Mouse (Mus musculus) embryonic facial prominence, embryonic 13.5 days (tissue): ENCODE measurements around the gene Hsd17b2. TPM values are rescaled to one million over a fixed set of nuclear protein-coding genes. Genes with fewer than 3 reads are reported as not detected.
A peak's percentile ranks its signal among the peaks of the same experiment; 100 is the strongest.

Experiments used
- ATAC-seq: fragments of 200-750 bp; cut with Nextera tagmentation; 2 replicates; pipeline ENCODE4 v1.8.0; 2017; ENCODE audit warnings: low read depth; ENCODE audit not compliant: insufficient number of reproducible peaks, insufficient read depth, low FRiP score, low TSS enrichment
- H3K27ac ChIP-seq: fragments of 300-500 bp; sonication (generic); 2 replicates; pipeline ENCODE4 v1.5.1; 2015; ENCODE audit warnings: moderate library complexity, mild to moderate bottlenecking, inconsistent platforms
- H3K27me3 ChIP-seq: fragments of 300-500 bp; sonication (generic); 2 replicates; pipeline ENCODE4 v1.6.1; 2015; ENCODE audit warnings: mild to moderate bottlenecking, inconsistent platforms
- H3K36me3 ChIP-seq: fragments of 300-500 bp; sonication (generic); 2 replicates; pipeline ENCODE4 v1.6.1; 2015; ENCODE audit warnings: mild to moderate bottlenecking, inconsistent platforms
- H3K4me1 ChIP-seq: fragments of 300-500 bp; sonication (generic); 2 replicates; pipeline ENCODE4 v1.6.1; 2015; ENCODE audit warnings: inconsistent platforms
- H3K4me2 ChIP-seq: fragments of 300-500 bp; sonication (generic); 2 replicates; pipeline ENCODE4 v1.6.1; 2015; ENCODE audit warnings: moderate library complexity, mild to moderate bottlenecking, inconsistent platforms
- H3K4me3 ChIP-seq: fragments of 300-500 bp; sonication (generic); 2 replicates; pipeline ENCODE4 v1.5.1; 2015; ENCODE audit warnings: mild to moderate bottlenecking, inconsistent platforms
- H3K9ac ChIP-seq: fragments of 300-500 bp; sonication (generic); 2 replicates; pipeline ENCODE4 v1.6.1; 2015; ENCODE audit warnings: mild to moderate bottlenecking, inconsistent platforms
- H3K9me3 ChIP-seq: fragments of 300-500 bp; sonication (generic); 2 replicates; pipeline ENCODE4 v1.6.1; 2016; ENCODE audit warnings: inconsistent platforms
- WGBS: fragments of 180-500 bp; shearing (Covaris S2); methylation state at CpG from one replicate; pipeline ENCODE4 v1.1.7; 2015; ENCODE audit warnings: mixed read lengths; 5-methylcytosine and 5-hydroxymethylcytosine counted together
- polyA plus RNA-seq: library from polyadenylated mRNA; unstranded; fragments of >200 nt; fragmentation: Nextera tagmentation; extraction: Ambion mirVana; gene quantifications from 2 replicates; pipeline ENCODE4 v1.2.1, GENCODE M21; 2015

The Hsd17b2 gene
- 0.73 and 1.7 TPM in 2 replicates for polyA plus RNA-seq

DNA sequence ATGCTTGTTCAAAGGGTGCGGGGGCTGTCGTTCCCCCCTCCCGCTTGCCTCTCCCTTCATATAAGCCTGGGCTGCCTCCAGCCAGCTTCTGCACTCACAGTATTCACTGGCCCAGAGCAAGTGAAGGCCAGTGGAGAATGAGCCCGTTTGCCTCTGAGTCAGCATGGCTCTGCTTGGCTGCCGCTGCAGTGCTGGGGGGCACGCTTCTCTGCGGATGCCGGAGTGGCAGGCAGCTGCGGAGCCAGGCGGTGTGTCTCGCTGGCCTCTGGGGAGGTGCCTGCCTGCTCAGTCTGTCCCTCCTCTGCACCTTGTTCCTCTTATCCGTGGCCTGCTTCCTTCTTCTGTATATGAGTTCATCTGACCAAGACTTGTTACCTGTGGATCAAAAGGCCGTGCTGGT, at the start of gene Hsd17b2:
TSS of gene Hsd17b2 (plus strand) at position 46 of the 400 bp plus-strand sequence.
- Histone ChIP-seq H3K4me1 (peaks cover 5% of the 10 kb centered on the region; the same call in 1 of the 2 replicates), H3K9me3 (no peaks in the 10 kb centered on the region), H3K36me3 (no peaks in the 10 kb centered on the region), H3K4me2 (no peak within 1 kb of the TSS), H3K27me3 (no peaks in the 10 kb centered on the region), H3K9ac (0 out of 2 replicates have a peak within 1 kb of the TSS, but pooled peaks have one; percentile 21), H3K27ac (no peak within 1 kb of the TSS), H3K4me3 (no peak within 1 kb of the TSS)
- 32% methylated on average over 13 of the region's 13 CpGs for WGBS
- ATAC-seq: no peak

DNA sequence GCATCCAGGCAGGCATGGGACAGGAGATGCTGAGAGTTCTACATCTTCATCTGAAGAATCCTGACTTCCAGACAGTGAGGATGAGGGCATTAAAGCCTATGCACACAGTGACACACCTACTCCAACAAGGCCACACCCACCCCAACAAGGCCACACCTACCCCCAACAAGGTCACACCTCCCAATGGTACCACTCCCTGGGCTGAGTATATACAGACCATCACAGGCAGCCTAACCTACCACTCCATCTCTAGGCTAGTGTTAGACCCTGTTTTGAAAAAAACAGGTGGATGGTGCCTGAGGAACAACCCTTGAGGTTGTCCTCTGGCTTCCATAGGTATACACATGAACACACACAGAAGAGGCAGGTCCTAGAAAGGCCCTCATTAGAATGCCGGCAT, 49.4 kb upstream of the Hsd17b2 start:
- no peaks in the 10 kb centered on the region for H3K36me3 ChIP-seq
- H3K4me3 ChIP-seq: no peak overlapping the region
- ATAC-seq: peak; percentile 59; the same call in 1 of the 2 replicates
- WGBS: 95% methylated on average over 1 of the region's 1 CpGs
- H3K27ac ChIP-seq: no peak overlapping the region
- no peak overlapping the region for H3K4me2 ChIP-seq
- no peaks in the 10 kb centered on the region for H3K4me1 ChIP-seq
- no peaks in the 10 kb centered on the region for H3K27me3 ChIP-seq
- H3K9me3 ChIP-seq: 0 out of 2 replicates have a peak, but pooled peaks cover 6% of the 10 kb centered on the region
- no peak overlapping the region for H3K9ac ChIP-seq

DNA sequence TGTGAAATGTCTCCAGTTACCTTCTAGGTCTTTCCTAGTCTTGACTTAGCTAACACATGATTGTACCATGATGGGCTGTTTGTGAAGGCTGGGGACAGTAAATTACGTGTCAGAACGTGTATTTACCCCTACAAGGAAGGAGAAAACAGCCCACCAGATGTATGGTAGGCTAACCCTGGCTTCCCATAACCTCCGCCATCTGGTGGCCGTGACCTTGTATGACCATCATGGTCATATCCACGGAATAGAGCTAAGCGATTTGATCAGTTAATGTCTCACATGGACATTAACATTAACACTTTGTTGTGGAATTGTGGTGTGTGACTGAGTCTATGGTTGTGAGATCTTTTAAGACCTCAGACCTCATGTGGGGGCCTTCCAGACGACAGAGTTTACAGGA, 42.7 kb upstream of the Hsd17b2 start:
- H3K27me3 ChIP-seq: no peaks in the 10 kb centered on the region
- WGBS: 76% methylated on average over 7 of the region's 7 CpGs
- no peak overlapping the region for H3K4me3 ChIP-seq
- H3K36me3 ChIP-seq: no peaks in the 10 kb centered on the region
- no peaks in the 10 kb centered on the region for H3K9me3 ChIP-seq
- ATAC-seq: no peak
- no peak overlapping the region for H3K27ac ChIP-seq
- no peak overlapping the region for H3K4me2 ChIP-seq
- H3K9ac ChIP-seq: no peak overlapping the region
- H3K4me1 ChIP-seq: peaks cover 11% of the 10 kb centered on the region

DNA sequence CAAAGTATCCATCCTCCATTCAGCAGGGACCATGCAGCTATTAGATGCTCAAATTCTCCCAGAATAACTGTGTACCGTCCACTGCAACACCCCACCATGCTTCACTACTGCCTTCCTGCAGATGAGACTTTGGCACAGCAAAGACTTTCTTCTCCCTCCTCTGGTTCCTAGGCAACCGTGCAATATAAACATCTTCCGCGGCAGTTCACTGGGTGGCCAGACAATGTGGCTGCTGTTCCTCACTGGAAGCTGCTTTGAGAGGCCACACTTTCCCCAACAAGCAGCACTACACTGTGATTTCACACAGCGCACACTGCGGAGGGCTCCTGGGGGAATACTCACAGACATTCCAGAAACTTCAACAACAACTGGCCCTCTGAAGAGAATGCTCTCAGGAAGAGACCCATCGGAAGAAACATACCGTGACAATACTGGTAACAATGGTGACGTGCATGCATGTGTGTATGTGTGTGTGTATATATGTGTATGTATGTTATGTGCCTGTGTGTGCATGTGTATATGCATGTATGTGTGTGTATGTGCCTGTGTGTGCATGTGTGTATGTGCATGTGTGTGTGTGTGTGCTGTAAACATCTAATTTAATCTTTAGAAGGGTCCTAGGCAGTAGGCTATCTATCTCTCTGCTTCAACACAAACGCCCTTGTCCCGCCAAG, 41.2 kb upstream of the Hsd17b2 start:
- no peak overlapping the region for H3K4me3 ChIP-seq
- peak; percentile 62; the same call in 1 of the 2 replicates for ATAC-seq
- H3K4me2 ChIP-seq: 0 out of 2 replicates have a peak overlapping the region, but pooled peaks have one; percentile 9
- H3K27me3 ChIP-seq: no peaks in the 10 kb centered on the region
- 27% methylated on average over 11 of the region's 11 CpGs for WGBS
- no peaks in the 10 kb centered on the region for H3K9me3 ChIP-seq
- H3K4me1 ChIP-seq: peaks cover 11% of the 10 kb centered on the region
- peak overlapping the region; percentile 24; the same call in 1 of the 2 replicates for H3K27ac ChIP-seq
- H3K9ac ChIP-seq: peak overlapping the region; percentile 27; the same call in 1 of the 2 replicates
- no peaks in the 10 kb centered on the region for H3K36me3 ChIP-seq

DNA sequence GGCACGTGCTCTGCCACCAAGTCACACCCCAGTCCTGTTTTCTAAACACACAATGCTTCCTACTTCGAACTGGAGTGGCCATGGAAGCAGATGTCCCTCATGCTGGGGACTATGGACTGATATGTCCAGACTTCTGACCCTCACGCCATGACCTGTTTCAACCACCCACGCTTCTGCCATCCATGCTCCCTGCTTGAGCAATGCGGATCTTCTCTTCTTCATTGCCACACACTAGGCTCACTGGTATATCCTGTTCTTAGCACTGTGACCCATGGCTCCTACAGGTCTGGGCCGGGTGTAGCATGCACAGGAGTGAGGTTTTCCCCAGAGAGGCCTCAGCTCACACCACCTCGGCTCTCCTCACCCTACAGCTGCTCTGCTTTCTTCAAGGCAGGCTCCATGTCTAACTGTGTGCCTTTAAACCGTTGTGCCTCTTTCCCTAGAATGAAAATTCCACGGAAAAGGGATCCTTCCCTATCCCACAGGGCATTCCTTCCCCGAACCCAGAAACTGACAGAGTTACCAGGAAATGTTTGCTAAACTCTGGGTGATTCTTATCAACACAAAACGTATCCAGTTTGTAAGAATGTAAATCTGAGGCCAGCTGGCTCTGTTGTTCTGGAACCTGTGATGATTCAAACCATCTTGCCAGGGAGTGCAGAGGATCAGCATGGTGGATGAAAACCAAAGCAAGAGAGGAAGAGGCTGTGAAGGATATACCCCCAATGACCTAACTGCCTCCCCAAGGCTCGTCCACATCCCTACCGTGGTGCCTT, 34.2 kb upstream of the Hsd17b2 start:
- Histone ChIP-seq H3K4me1 (no peaks in the 10 kb centered on the region; the same call in 1 of the 2 replicates), H3K9ac (no peak overlapping the region), H3K4me2 (no peak overlapping the region), H3K27me3 (peaks cover 4% of the 10 kb centered on the region; the same call in 1 of the 2 replicates), H3K9me3 (no peaks in the 10 kb centered on the region), H3K36me3 (no peaks in the 10 kb centered on the region), H3K27ac (no peak overlapping the region), H3K4me3 (no peak overlapping the region)
- 67% methylated on average over 13 of the region's 13 CpGs for WGBS
- ATAC-seq: no peak

DNA sequence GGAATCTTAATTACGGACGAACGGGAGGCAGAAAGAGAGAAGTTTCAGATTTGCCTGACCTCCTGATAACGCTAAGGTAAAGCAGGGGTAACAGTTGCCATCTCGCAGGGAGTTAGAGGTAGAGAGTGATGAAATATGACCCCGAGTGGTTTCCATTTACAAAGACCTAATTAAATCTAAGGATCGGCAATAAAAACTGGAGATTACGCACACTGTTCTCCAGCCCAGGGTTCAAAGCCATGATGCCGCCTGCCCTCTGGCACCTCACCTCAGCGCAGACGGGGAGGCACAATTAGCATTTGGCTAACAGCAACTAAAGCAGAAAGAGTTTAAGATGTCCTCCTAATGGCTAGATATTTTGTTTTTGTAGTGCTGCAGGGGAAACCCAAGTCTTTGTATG, 31.2 kb upstream of the Hsd17b2 start:
- H3K27me3 ChIP-seq: peaks cover 4% of the 10 kb centered on the region; the same call in 1 of the 2 replicates
- H3K4me1 ChIP-seq: peaks cover 7% of the 10 kb centered on the region; the same call in 1 of the 2 replicates
- no peaks in the 10 kb centered on the region for H3K9me3 ChIP-seq
- no peak overlapping the region for H3K4me3 ChIP-seq
- ATAC-seq: no peak
- no peak overlapping the region for H3K9ac ChIP-seq
- WGBS: 5% methylated on average over 11 of the region's 11 CpGs
- no peaks in the 10 kb centered on the region for H3K36me3 ChIP-seq
- no peak overlapping the region for H3K27ac ChIP-seq
- peak overlapping the region; percentile 41 for H3K4me2 ChIP-seq

DNA sequence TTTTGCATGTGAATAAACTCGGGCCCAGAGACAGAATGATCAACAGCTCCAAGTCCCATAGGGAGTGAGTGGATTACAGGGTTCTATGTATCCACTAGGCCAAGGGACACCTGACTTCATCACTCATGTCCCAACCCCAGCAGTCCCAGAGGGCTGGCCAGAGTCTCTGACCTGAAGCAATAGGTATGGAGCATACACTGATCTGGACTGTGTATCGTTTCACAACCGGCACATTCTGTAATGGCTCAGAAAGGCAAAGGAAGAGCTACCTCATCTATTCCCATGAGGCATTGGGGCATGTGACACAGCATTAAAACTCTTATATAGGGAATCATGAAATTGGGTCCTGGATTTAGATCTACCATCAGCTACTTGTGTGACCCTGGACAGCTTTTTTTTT, 29.1 kb upstream of the Hsd17b2 start:
- Histone ChIP-seq H3K36me3 (no peaks in the 10 kb centered on the region), H3K4me1 (peaks cover 7% of the 10 kb centered on the region; the same call in 1 of the 2 replicates), H3K9me3 (no peaks in the 10 kb centered on the region), H3K4me3 (no peak overlapping the region), H3K27me3 (peaks cover 4% of the 10 kb centered on the region; the same call in 1 of the 2 replicates), H3K27ac (no peak overlapping the region), H3K9ac (no peak overlapping the region), H3K4me2 (no peak overlapping the region)
- 81% methylated on average over 3 of the region's 3 CpGs for WGBS
- ATAC-seq: no peak

DNA sequence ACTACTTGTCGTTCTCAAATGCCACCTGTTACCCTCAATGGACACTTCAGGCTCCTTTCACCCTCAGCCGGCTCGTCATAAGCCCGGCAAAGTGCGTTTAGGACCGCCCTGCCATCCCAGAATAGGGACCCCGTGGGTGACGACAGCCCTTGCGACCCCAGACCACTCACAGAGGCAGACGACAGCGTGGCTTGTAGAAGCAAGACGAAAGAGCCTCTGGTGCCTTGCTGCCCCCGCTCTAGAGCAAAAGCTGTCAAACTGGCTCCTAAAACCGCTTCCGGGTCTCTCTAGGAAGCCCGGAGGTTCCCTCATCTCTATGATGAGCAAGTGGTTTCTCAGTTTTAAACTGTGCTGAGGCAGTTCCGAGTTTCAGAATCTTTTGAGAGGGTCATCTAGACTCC, 28.3 kb upstream of the Hsd17b2 start, which contains the start of gene Sdr42e1:
TSS of gene Sdr42e1 (minus strand) at position 260 of the 401 bp plus-strand sequence.
- ATAC-seq: no peak
- H3K4me2 ChIP-seq: peak within 1 kb of the TSS; percentile 62
- WGBS: 14% methylated on average over 17 of the region's 17 CpGs

DNA sequence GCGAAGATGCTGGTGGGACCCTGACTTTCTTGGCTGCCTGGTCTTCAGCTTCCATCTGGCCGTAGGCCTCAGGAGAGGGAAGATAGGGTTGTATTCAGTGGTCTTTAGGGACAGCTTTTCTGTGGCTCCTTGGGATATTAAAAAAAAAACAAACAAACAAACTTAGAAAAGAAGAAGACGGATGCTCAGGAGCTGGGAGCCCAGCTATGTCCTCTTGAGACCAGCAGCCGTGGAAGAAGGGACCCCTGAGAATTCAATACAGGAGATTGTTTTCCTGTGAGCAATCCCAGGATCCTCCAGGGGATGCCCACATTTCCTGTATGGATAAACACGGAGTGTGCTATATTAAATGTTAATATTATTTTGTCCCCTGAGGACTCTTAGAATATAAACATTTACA, 26.5 kb upstream of the Hsd17b2 start:
- Histone ChIP-seq H3K4me2 (no peak overlapping the region), H3K9me3 (no peaks in the 10 kb centered on the region), H3K36me3 (no peaks in the 10 kb centered on the region), H3K27ac (no peak overlapping the region), H3K27me3 (0 out of 2 replicates have a peak, but pooled peaks cover 4% of the 10 kb centered on the region), H3K4me3 (no peak overlapping the region), H3K9ac (no peak overlapping the region), H3K4me1 (peaks cover 7% of the 10 kb centered on the region; the same call in 1 of the 2 replicates)
- ATAC-seq: no peak
- WGBS: 65% methylated on average over 5 of the region's 5 CpGs

More for the DNA sequence above, 28.3 kb upstream of the Hsd17b2 start, which contains the start of gene Sdr42e1:
- H3K9ac ChIP-seq: peak within 1 kb of the TSS; percentile 66
- H3K9me3 ChIP-seq: no peaks in the 10 kb centered on the region
- H3K4me3 ChIP-seq: peak within 1 kb of the TSS; percentile 48
- H3K36me3 ChIP-seq: no peaks in the 10 kb centered on the region
- peaks cover 7% of the 10 kb centered on the region; the same call in 1 of the 2 replicates for H3K4me1 ChIP-seq
- no peak within 1 kb of the TSS for H3K27ac ChIP-seq
- 0 out of 2 replicates have a peak, but pooled peaks cover 4% of the 10 kb centered on the region for H3K27me3 ChIP-seq

DNA sequence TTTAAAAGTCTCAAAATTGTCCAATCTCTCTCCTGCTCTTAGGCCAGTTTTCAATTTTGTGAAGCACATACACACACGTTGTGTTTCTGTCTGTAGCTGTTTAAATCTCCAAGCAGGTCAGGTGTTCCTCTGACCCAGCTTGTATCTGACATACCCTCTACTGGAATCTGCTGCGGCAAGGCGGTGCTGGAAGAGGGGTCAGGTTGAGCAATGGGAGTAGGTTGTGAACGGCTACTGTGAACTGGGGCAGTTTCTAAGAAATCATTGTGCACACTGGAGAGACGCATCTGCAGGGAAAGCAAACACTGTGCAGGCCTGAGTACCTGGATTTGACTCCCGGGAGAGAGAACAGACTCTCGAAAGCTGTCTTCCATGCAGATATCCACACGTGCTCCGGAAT, 25.2 kb upstream of the Hsd17b2 start:
- Histone ChIP-seq H3K36me3 (no peaks in the 10 kb centered on the region), H3K9ac (no peak overlapping the region), H3K27me3 (no peaks in the 10 kb centered on the region), H3K27ac (no peak overlapping the region), H3K4me2 (no peak overlapping the region), H3K9me3 (no peaks in the 10 kb centered on the region), H3K4me3 (no peak overlapping the region), H3K4me1 (peaks cover 7% of the 10 kb centered on the region; the same call in 1 of the 2 replicates)
- WGBS: 68% methylated on average over 9 of the region's 9 CpGs
- ATAC-seq: no peak

DNA sequence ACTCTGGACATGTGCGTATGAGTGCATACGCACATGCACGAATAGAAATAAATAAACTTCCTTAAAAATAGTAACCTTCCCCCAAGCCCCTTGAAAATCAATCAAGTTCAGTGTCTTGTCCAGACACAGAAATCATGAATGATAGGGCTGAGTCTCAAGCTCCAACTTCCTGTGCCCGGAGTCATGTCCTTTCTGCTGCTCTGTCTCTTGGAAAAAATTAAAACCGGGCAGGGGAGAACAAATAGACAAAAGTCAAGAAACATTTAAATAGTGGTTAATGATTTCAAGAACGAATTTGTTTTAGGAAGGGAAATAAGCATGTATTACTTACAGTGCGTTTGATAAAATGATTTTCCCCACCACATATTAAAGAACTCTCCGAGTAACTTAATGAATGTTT, 24.7 kb upstream of the Hsd17b2 start:
- 76% methylated on average over 8 of the region's 8 CpGs for WGBS
- Histone ChIP-seq H3K4me1 (peaks cover 7% of the 10 kb centered on the region; the same call in 1 of the 2 replicates), H3K27me3 (no peaks in the 10 kb centered on the region)

More for the DNA sequence above, 24.7 kb upstream of the Hsd17b2 start:
- ATAC-seq: no peak
- Histone ChIP-seq H3K36me3 (no peaks in the 10 kb centered on the region), H3K4me3 (no peak overlapping the region), H3K9ac (no peak overlapping the region), H3K4me2 (no peak overlapping the region), H3K9me3 (no peaks in the 10 kb centered on the region), H3K27ac (no peak overlapping the region)
